ENCODE assay signal across 14 mouse cellular contexts in genomic region chr5:138846506-138846905, GRCm38 (mm10). TPM values are rescaled to one million over a fixed set of nuclear protein-coding genes. Genes with fewer than 3 reads are reported as not detected.
A peak's percentile ranks its signal among the peaks of the same experiment; 100 is the strongest.
DNase-seq lines count a peak whose midpoint lies in the region; ATAC-seq and TF ChIP-seq lines count a peak whose summit lies in the region.
"Had no signal": no experiment of that assay in that cellular context is flagged by ENCODE, and none has a peak within 500 bp of the region (broad histone marks: within the 10 kb centered on the region; RNA-seq: fewer than 3 reads in every experiment).

No protein-coding gene starts in this region.

- H3K27me3 ChIP-seq in heart, embryonic 12.5 days (replicated peaks) = peaks cover 19% of the 10 kb centered on the region; the same call in 1 of the 2 replicates
- H3K27me3 ChIP-seq in intestine, postnatal 0 days (replicated peaks; ENCODE audit: control insufficient read depth, insufficient read depth, low read length) = 0 out of 2 replicates have a peak, but pooled peaks cover 3% of the 10 kb centered on the region
- H3K27me3 ChIP-seq in midbrain, embryonic 13.5 days = no peaks in the 10 kb centered on the region
- H3K27me3 ChIP-seq: hindbrain, embryonic 15.5 days had no signal

- no peaks in the 10 kb centered on the region for H3K9me3 ChIP-seq in heart, embryonic 12.5 days (replicated peaks)
- no peaks in the 10 kb centered on the region for H3K9me3 ChIP-seq in intestine, postnatal 0 days (ENCODE audit: control insufficient read depth)
- H3K9me3 ChIP-seq in midbrain, embryonic 13.5 days = no peaks in the 10 kb centered on the region
- H3K9me3 ChIP-seq: hindbrain, embryonic 15.5 days had no signal

- no peak for ATAC-seq in heart, embryonic 12.5 days (ENCODE audit: insufficient number of reproducible peaks, low FRiP score)
- ATAC-seq in intestine, postnatal 0 days = peak; percentile 68
- ATAC-seq in CD4-positive, CD25-positive, alpha-beta regulatory T cell, adult 4 months = no peak
- no peak for ATAC-seq in midbrain, embryonic 13.5 days

- no peak overlapping the region for H3K27ac ChIP-seq in heart, embryonic 12.5 days (ENCODE audit: poor library complexity, severe bottlenecking)
- peak overlapping the region; percentile 31; the same call in 1 of the 2 replicates for H3K27ac ChIP-seq in intestine, postnatal 0 days (ENCODE audit: low read depth, low read length)
- no peak overlapping the region for H3K27ac ChIP-seq in midbrain, embryonic 13.5 days
- H3K27ac ChIP-seq: hindbrain, embryonic 15.5 days; liver, embryonic 14.5 days had no signal

- WGBS in heart, embryonic 12.5 days = 41% methylated on average over 4 of the region's 4 CpGs
- WGBS in intestine, postnatal 0 days = 23% methylated on average over 4 of the region's 4 CpGs
- 87% methylated on average over 4 of the region's 4 CpGs for whole genome bisulfite sequencing in midbrain, embryonic 13.5 days

- H3K4me3 ChIP-seq in heart, embryonic 12.5 days = no peak overlapping the region
- H3K4me3 ChIP-seq in intestine, postnatal 0 days (ENCODE audit: low read depth, low read length) = no peak overlapping the region
- no peak overlapping the region for H3K4me3 ChIP-seq in midbrain, embryonic 13.5 days (replicated peaks)
- H3K4me3 ChIP-seq: hindbrain, embryonic 15.5 days had no signal

- H3K4me1 ChIP-seq in heart, embryonic 12.5 days (replicated peaks) = peaks cover 5% of the 10 kb centered on the region; the same call in 1 of the 2 replicates
- peaks cover 7% of the 10 kb centered on the region for H3K4me1 ChIP-seq in intestine, postnatal 0 days (replicated peaks; ENCODE audit: control insufficient read depth, insufficient read depth, low read length)
- H3K4me1 ChIP-seq in midbrain, embryonic 13.5 days (replicated peaks) = 0 out of 2 replicates have a peak, but pooled peaks cover 3% of the 10 kb centered on the region
- H3K4me1 ChIP-seq: hindbrain, embryonic 15.5 days had no signal

- TF ChIP-seq CTCF in intestine, postnatal 0 days (IDR thresholded peaks at IDR 0.05; ENCODE audit: low read depth) = no peak

- H3K9ac ChIP-seq in heart, embryonic 12.5 days = 0 out of 2 replicates have a peak overlapping the region, but pooled peaks have one; percentile 19
- no peak overlapping the region for H3K9ac ChIP-seq in intestine, postnatal 0 days (ENCODE audit: low read depth, low read length)
- no peak overlapping the region for H3K9ac ChIP-seq in midbrain, embryonic 13.5 days (replicated peaks)
- H3K9ac ChIP-seq: hindbrain, embryonic 15.5 days; liver, embryonic 14.5 days had no signal

- no peaks in the 10 kb centered on the region for H3K36me3 ChIP-seq in heart, embryonic 12.5 days
- no peaks in the 10 kb centered on the region for H3K36me3 ChIP-seq in intestine, postnatal 0 days (ENCODE audit: control insufficient read depth, insufficient read depth)
- no peaks in the 10 kb centered on the region for H3K36me3 ChIP-seq in midbrain, embryonic 13.5 days
- H3K36me3 ChIP-seq: hindbrain, embryonic 15.5 days had no signal

- DNase-seq in heart, adult 8-10 months (ENCODE audit: low spot score) = no peak
- peak; percentile 78 to 91 for DNase-seq in adrenal gland, adult (ENCODE audit: inconsistent age in 2 of 2, low spot score in 1 of 2)
- peak; percentile 57 for DNase-seq in lung, postnatal 25 days (ENCODE audit: low spot score)
- DNase-seq in spleen, adult 12 weeks (ENCODE audit: low spot score) = no peak
- DNase-seq: thymus, postnatal 4 days had no signal

- H3K4me2 ChIP-seq in heart, embryonic 12.5 days = no peak overlapping the region
- no peak overlapping the region for H3K4me2 ChIP-seq in intestine, postnatal 0 days (replicated peaks; ENCODE audit: low read depth)
- H3K4me2 ChIP-seq in midbrain, embryonic 13.5 days (replicated peaks) = no peak overlapping the region
- H3K4me2 ChIP-seq: hindbrain, embryonic 15.5 days had no signal

RNA-seq across cellular contexts. Expression of gene Gm5294, which starts 26.6 kb away (rescaled TPM):
- not detected in 2 replicates for polyA plus RNA-seq in heart, embryonic 12.5 days (2016; fragmentation: Nextera tagmentation; extraction: Ambion mirVana)
- total RNA-seq in heart, adult 8-10 months (2022) = not detected
- not detected in 2 replicates for polyA plus RNA-seq in intestine, postnatal 0 days (2015; fragmentation: Nextera tagmentation; extraction: Ambion mirVana)
- polyA plus RNA-seq in CD4-positive, CD25-positive, alpha-beta regulatory T cell, adult 4 months (2017; shearing (Covaris generic)) = not detected
- not detected in 2 replicates for polyA plus RNA-seq in midbrain, embryonic 13.5 days (2015; fragmentation: Nextera tagmentation; extraction: Ambion mirVana)
- total RNA-seq: gastrocnemius, adult 8-10 months; left cerebral cortex, adult 8-10 months; midbrain, postnatal 0 days had no signal
- polyA plus RNA-seq: liver, embryonic 14.5 days had no signal

Comparison
In these comparisons a context has a peak if more than half of its experiments do, and no peak if none do; other contexts are left out.
1. DNase-seq: peak in adrenal gland, adult (2 of 2) and lung, postnatal 25 days (single experiment); none in heart, adult 8-10 months (single experiment) and spleen, adult 12 weeks (single experiment).